Mouse (Mus musculus) lung, embryonic 14.5 days (tissue): ENCODE measurements around the gene Mtmr3. TPM values are rescaled to one million over a fixed set of nuclear protein-coding genes. Genes with fewer than 3 reads are reported as not detected.

Experiments
- ATAC-seq: fragments of 200-750 bp; cut with Nextera tagmentation; 2 replicates; pipeline ENCODE4 v1.8.0; 2017; ENCODE audit warnings: mild to moderate bottlenecking, moderate TSS enrichment, moderate library complexity; ENCODE audit not compliant: insufficient read depth
- DNase-seq: peaks from one replicate; pipeline ENCODE4 v3.0.0-alpha.2; 2015
- H3K27ac ChIP-seq: fragments of 300-500 bp; sonication (generic); 2 replicates; pipeline ENCODE4 v1.5.1; 2014; ENCODE audit warnings: low read depth, mild to moderate bottlenecking, moderate library complexity
- H3K27me3 ChIP-seq: fragments of 300-500 bp; sonication (generic); 2 replicates; pipeline ENCODE4 v1.6.1; 2014; ENCODE audit warnings: low read length, control low read depth; ENCODE audit not compliant: insufficient read depth
- H3K36me3 ChIP-seq: fragments of 300-500 bp; sonication (generic); 2 replicates; pipeline ENCODE4 v1.6.1; 2014; ENCODE audit warnings: control low read depth; ENCODE audit not compliant: insufficient read depth
- H3K4me1 ChIP-seq: fragments of 300-500 bp; sonication (generic); 2 replicates; pipeline ENCODE4 v1.6.1; 2014; ENCODE audit warnings: antibody characterized with exemption, control low read depth; ENCODE audit not compliant: insufficient read depth
- H3K4me2 ChIP-seq: fragments of 300-500 bp; sonication (generic); 2 replicates; pipeline ENCODE4 v1.6.1; 2014; ENCODE audit warnings: mild to moderate bottlenecking
- H3K4me3 ChIP-seq: fragments of 300-500 bp; sonication (generic); 2 replicates; pipeline ENCODE4 v1.5.1; 2014; ENCODE audit warnings: low read depth, low read length
- H3K9ac ChIP-seq: fragments of 300-500 bp; sonication (generic); 2 replicates; pipeline ENCODE4 v1.6.1; 2014
- H3K9me3 ChIP-seq: fragments of 300-500 bp; sonication (generic); 2 replicates; pipeline ENCODE4 v1.6.1; 2016; ENCODE audit warnings: low read depth, low read length, control low read depth
- CTCF ChIP-seq: IDR thresholded peaks from 2 replicates; pipeline ENCODE4 v1.5.1; 2016; ENCODE audit warnings: antibody characterized with exemption, low read depth
- WGBS: fragments of 180-500 bp; shearing (Covaris S2); extraction: QIAGEN DNeasy Blood & Tissue Kit; methylation state at CpG from one replicate; pipeline ENCODE4 v1.1.7; 2014; 5-methylcytosine and 5-hydroxymethylcytosine counted together
- polyA plus RNA-seq: library from polyadenylated mRNA; unstranded; fragments of >200 nt; fragmentation: Nextera tagmentation; extraction: Ambion mirVana; gene quantifications from 2 replicates; pipeline ENCODE4 v1.2.1, GENCODE M21; 2014

The Mtmr3 gene
- polyA plus RNA-seq, 1 experiment from 2014 or later = 32.1 TPM

GRCm38 (mm10) chr11:4467436-4467835, 127.2 kb downstream of the Mtmr3 start:
- no peaks in the 10 kb centered on the region for H3K36me3 ChIP-seq
- no peak for TF ChIP-seq CTCF
- 100% methylated on average over 1 of the region's 1 CpGs for WGBS
- no peak overlapping the region for H3K9ac ChIP-seq
- ATAC-seq (no peak), DNase-seq (no peak)
- no peaks in the 10 kb centered on the region for H3K27me3 ChIP-seq
- H3K9me3 ChIP-seq = no peaks in the 10 kb centered on the region
- no peak overlapping the region for H3K4me2 ChIP-seq
- H3K27ac ChIP-seq = no peak overlapping the region
- no peaks in the 10 kb centered on the region for H3K4me1 ChIP-seq
- H3K4me3 ChIP-seq = no peak overlapping the region

GRCm38 (mm10) chr11:4466191-4466590, 128.5 kb downstream of the Mtmr3 start:
- H3K27ac ChIP-seq = no peak overlapping the region
- WGBS = 57% methylated on average over 4 of the region's 4 CpGs
- ATAC-seq (no peak), DNase-seq (peak; percentile 30)
- no peak for TF ChIP-seq CTCF
- H3K4me3 ChIP-seq = no peak overlapping the region
- H3K9me3 ChIP-seq = no peaks in the 10 kb centered on the region
- no peak overlapping the region for H3K9ac ChIP-seq
- no peak overlapping the region for H3K4me2 ChIP-seq
- no peaks in the 10 kb centered on the region for H3K36me3 ChIP-seq
- H3K27me3 ChIP-seq = no peaks in the 10 kb centered on the region
- H3K4me1 ChIP-seq = no peaks in the 10 kb centered on the region

GRCm38 (mm10) chr11:4464616-4465015, 130.0 kb downstream of the Mtmr3 start:
- H3K4me2 ChIP-seq = no peak overlapping the region
- H3K9me3 ChIP-seq = no peaks in the 10 kb centered on the region
- no peak overlapping the region for H3K27ac ChIP-seq
- H3K4me3 ChIP-seq = no peak overlapping the region
- DNase-seq (no peak), ATAC-seq (no peak)
- 90% methylated on average over 4 of the region's 4 CpGs for WGBS
- no peak for TF ChIP-seq CTCF
- H3K9ac ChIP-seq = no peak overlapping the region
- H3K27me3 ChIP-seq = 0 out of 2 replicates have a peak, but pooled peaks cover 4% of the 10 kb centered on the region
- H3K36me3 ChIP-seq = no peaks in the 10 kb centered on the region
- H3K4me1 ChIP-seq = no peaks in the 10 kb centered on the region

DNA sequence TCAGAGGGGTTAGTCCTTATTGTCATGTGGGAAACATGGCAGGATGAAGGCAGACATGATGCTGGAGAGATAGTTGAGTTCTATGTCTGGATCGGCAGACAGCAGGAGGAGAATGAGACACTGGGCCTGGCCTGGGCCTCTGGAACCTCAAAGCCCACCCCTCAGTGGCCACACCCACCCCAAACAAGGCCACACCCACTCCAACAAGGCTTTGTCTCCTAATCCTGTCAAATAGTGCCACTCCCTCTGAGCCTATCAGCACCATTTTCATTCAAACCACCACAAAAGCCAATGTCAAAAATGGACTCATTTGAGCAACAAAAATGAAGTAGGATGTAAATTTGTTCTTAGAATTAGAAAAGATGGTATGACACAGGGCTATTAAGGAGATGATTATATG, 130.5 kb downstream of the Mtmr3 start:
- Histone ChIP-seq H3K9me3 (no peaks in the 10 kb centered on the region), H3K4me2 (no peak overlapping the region), H3K4me1 (no peaks in the 10 kb centered on the region), H3K27me3 (0 out of 2 replicates have a peak, but pooled peaks cover 4% of the 10 kb centered on the region), H3K36me3 (no peaks in the 10 kb centered on the region), H3K4me3 (no peak overlapping the region), H3K27ac (no peak overlapping the region), H3K9ac (no peak overlapping the region)
- ATAC-seq = no peak
- DNase-seq = no peak
- WGBS = 68% methylated on average over 1 of the region's 1 CpGs
- no peak for TF ChIP-seq CTCF

- no peak overlapping the region for H3K4me2 ChIP-seq
- no peaks in the 10 kb centered on the region for H3K9me3 ChIP-seq
- WGBS = 29% methylated on average over 2 of the region's 2 CpGs
- no peaks in the 10 kb centered on the region for H3K4me1 ChIP-seq
- H3K36me3 ChIP-seq = no peaks in the 10 kb centered on the region
- DNase-seq (no peak), ATAC-seq (no peak)
- H3K4me3 ChIP-seq = no peak overlapping the region
- H3K27me3 ChIP-seq = 0 out of 2 replicates have a peak, but pooled peaks cover 4% of the 10 kb centered on the region
- H3K27ac ChIP-seq = no peak overlapping the region
- no peak for TF ChIP-seq CTCF
- H3K9ac ChIP-seq = no peak overlapping the region
Measured at GRCm38 (mm10) chr11:4462868-4463267, 131.8 kb downstream of the Mtmr3 start.

DNA sequence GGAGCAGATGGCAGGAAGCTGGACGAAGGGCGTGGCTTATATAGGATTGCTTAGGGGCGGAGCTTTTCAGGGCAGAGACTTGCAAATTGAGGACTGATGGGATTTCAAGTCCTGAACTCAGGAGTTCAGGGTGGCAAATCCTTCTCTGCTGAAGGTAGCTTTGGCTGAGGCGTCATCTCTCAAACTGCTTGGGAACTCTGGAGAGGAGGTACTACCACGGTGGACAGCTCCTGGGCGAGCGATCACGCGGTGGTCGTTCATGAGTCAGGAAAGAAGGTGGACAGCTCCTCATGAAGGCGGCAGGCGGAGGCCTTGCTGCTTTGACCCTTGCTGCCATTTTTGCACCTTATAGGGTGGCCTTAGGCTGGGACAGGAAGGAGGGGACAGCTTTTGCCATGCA, 133.5 kb downstream of the Mtmr3 start:
- 0 out of 2 replicates have a peak, but pooled peaks cover 4% of the 10 kb centered on the region for H3K27me3 ChIP-seq
- 10% methylated on average over 12 of the region's 12 CpGs for WGBS
- no peak overlapping the region for H3K4me2 ChIP-seq
- ATAC-seq (no peak), DNase-seq (peak; percentile 67)
- no peaks in the 10 kb centered on the region for H3K9me3 ChIP-seq
- no peak for TF ChIP-seq CTCF
- H3K27ac ChIP-seq = no peak overlapping the region
- H3K4me3 ChIP-seq = no peak overlapping the region
- H3K4me1 ChIP-seq = no peaks in the 10 kb centered on the region
- no peak overlapping the region for H3K9ac ChIP-seq
- H3K36me3 ChIP-seq = no peaks in the 10 kb centered on the region

DNA sequence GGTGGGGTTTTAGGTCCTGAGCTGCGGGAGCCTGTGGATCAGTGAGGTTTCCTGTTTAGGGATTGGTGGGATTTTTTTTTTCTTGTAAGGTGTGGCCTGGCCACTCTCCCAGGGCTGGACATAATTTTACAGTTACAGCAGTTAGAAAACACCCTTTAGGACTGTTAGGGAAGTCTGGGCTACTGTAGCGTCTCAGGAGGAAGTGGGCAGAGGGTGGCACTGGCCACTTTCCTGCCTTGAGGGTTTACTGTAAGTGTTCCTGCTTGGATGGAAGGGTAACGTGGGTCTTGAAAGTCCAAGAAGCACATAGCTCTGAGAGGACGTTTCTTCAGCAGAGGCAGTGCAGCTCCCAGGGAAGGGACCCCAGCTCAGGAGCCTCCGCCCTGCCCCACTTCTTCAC, 134.0 kb downstream of the Mtmr3 start:
- DNase-seq (no peak), ATAC-seq (no peak)
- no peaks in the 10 kb centered on the region for H3K9me3 ChIP-seq
- no peaks in the 10 kb centered on the region for H3K36me3 ChIP-seq
- H3K4me1 ChIP-seq = no peaks in the 10 kb centered on the region
- TF ChIP-seq CTCF = no peak
- no peak overlapping the region for H3K9ac ChIP-seq
- WGBS = 46% methylated on average over 5 of the region's 5 CpGs
- no peak overlapping the region for H3K4me2 ChIP-seq
- 0 out of 2 replicates have a peak, but pooled peaks cover 4% of the 10 kb centered on the region for H3K27me3 ChIP-seq
- no peak overlapping the region for H3K27ac ChIP-seq
- H3K4me3 ChIP-seq = no peak overlapping the region
